Mouse (Mus musculus): Measurements from ENCODE around the gene Nbas.

Gene Nbas

DNA sequence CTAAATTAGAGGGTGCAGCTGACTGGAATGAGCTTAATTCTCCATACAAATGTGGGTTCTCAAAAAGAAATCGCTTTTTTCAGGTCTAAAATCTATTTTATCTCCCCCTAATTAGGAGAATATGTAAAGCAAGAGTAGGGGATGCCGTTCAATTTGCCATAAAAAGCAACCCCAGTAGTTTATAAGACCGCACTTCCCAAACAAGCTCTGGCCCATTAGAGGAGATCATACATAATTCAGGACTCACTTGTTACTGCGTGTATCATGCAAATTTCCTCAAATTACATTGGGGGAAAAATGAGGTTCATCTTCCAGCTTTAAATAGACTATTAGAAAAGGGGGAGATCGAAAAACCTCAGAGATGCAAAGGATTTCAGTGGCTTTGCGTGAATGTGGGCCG is 346.7 kb downstream of the Nbas start:
- 0 out of 2 replicates have a peak, but pooled peaks have one; percentile 32 for ATAC-seq (ENCODE audit: low TSS enrichment)

GRCm38 (mm10) chr12:13622150-13622822 is 353.4 kb downstream of the Nbas start:
- no peak for ATAC-seq (ENCODE audit: low TSS enrichment)

DNA sequence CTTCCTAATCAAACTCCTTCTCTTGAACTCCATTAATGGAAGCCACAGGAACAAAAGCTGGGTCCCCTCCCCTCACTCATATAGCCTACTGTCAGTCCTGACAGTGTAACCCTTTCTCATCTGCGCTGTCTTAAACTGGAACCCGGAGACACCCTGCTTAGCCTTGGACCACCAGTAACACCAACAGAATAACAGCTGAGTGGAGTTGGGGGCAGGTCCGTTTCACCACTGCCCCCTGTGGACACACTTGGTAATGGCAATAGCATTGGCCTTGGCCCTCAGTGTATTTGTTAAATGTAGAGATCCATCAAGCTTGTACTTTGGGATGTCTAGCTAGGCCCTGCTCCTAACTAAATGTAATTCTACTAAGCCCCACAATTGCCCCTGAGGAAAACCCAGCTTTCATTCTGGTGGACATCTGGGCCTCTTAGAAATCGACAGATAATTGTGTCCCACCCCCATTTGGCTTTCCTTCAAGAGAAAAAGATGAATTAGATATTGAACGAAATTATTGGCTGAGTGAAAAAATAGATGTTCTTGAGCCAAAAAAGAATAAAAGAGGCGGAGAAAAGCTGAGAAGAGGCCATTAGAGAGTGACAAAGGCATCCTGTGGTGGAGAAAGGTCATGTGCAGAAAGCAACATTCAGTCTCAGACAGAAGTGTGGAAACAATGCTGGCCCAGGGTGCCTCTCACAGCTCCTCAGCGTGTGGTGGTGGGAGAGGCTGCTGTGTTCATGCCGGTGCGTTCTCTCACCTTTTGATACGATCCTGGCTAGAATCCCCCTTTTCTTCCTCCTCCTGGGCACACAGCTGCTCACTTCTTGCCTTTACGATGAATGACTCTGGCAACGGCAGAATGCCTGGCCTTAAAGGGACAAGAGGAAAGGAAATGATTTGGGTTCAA is 358.1 kb downstream of the Nbas start:
- no peak for ATAC-seq (ENCODE audit: low TSS enrichment)

Data from frontal cortex, adult (tissue).